Mouse (Mus musculus) c-Kit-positive CD71-negative TER-119-negative erythroid progenitor cells, embryonic 14.5 days (primary cell): Measurements from ENCODE around the gene Cd59b.

Source experiments
- DNase-seq: peaks from one replicate; pipeline ENCODE4 v3.0.0-alpha.2; 2013; ENCODE audit warnings: low read depth

Cd59b gene

DNA sequence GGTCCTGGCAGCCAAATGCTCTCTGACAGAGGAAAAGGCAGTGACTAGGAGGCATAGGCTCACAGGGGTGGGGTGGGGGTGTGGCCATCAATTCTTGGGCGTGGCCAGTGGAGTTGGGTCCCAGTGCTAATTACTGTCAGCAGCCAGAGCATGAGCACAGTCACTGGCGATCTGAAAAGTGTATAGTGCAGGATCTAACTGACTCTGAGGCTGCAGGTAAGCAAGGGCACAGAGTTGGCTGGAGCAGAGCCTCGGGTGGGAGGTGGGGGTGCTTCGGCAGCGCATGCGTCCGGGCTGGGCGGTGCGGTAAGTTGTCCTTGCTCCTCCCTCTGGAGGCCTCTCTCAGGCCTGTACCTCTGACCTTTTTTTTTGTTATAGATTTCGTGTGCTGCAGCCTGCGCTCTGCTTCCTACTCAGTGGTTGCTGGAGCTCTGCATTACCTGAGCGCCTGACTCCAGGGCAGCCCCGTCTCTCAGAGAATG, at the start of gene Cd59b:
TSS of gene Cd59b (plus strand) at position 146 of the 482 bp plus-strand sequence.
- peak; percentile 32 for DNase-seq

DNA sequence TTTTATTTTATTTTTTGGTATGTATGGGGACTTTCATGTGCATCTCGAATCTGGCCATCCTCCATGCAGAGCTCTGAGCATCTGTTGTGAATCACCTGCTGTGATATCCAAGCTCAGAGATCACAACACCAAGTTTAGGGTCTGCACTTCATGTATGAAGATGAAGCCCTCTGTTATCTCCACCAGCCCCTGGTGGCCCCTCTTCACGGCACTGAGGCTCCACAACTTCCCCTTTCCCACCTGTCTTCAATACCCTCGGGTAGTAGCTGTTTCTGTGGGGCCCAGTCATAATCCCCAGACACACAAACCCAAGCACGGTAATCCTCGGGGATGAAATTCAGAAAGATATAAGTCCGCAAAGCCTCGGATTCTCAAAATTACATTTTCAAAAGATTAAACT, 46.6 kb upstream of the Cd59b start:
- DNase-seq = no peak

DNA sequence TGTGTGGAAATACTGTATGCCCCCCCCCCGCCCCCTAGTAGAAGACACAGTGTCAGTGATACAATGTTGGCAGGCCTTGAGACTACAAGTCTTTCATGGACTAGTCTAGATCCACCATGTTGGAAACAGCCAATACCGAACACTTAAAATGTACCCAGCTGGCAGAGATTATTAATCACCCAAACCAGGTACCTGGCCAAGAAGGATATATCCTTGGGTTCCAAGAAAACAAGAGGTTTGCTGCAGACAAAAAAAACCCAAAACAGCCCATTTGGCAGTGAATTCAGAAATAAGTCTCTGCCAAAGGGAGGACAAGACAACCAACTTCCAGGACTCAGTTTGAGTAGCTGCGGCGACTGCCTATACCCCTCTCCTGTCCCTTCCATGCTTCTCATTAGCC, 45.0 kb upstream of the Cd59b start:
- no peak for DNase-seq

DNA sequence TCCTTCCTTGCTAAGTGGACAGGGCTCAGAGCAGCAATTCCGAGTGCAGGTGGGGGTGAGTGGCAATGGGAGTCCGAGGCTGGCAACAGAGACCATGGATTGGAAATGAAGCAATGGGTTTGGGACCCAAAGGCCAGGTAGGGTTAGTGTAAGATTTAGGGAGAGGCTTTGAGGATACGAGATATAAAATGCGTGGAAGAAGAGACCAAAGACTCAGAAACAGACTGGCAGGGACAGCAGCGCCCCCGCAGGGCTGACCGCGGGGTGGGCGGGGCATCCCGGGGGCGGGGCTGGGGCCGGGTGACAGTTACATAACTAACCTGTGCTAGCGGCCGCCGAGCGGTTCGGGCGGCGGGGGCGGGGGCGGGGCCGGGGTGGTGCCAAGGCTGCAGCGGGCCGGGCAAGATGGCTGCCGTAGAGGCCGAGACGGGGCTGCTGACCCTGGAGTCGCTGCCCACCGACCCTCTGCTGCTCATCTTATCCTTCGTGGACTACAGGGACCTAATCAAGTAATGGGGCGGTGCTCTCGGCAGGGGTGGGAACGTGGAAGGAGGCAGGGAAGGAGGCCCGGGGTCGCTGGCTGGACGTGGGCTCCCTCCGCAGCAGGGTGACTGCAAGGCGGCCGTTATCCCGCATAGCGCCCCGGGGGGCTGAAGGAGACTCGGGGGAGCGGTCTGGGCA, 42.1 kb upstream of the Cd59b start, which contains the start of gene Fbxo3:
TSS of gene Fbxo3 (plus strand) at position 264 of the 681 bp plus-strand sequence.
- DNase-seq = peak; percentile 69

DNA sequence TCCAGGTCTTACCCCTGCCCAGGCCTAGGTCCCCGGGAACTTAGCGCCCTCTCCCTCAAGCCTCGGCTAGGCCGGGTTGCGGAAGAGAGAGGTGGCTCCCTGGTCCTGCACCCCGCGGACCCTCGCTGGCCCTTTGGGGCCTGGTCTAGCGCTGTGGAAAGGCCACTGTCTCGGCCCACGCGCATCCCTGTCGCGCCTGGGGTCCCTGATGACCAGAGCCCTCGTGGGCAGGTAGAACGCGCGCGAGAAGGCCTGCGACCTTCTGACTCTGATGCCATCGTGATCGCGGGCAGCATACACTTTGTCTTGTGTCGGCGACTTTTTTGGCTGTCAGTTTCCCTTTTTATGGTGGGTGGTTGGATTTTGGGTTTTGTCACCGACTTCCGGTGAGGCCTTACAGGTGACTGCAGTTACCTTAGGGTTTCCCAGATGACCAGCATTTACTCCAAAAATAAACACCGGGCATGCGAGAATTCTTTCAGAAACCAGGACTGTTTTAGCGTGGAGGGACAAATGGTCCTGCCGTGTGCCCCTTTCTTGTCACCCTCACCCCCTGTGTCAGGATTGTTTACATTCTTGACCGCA, 41.4 kb upstream of the Cd59b start, which contains the start of gene 4931422A03Rik:
TSS of gene 4931422A03Rik (minus strand) at position 223 of the 585 bp plus-strand sequence.
- no peak for DNase-seq

DNA sequence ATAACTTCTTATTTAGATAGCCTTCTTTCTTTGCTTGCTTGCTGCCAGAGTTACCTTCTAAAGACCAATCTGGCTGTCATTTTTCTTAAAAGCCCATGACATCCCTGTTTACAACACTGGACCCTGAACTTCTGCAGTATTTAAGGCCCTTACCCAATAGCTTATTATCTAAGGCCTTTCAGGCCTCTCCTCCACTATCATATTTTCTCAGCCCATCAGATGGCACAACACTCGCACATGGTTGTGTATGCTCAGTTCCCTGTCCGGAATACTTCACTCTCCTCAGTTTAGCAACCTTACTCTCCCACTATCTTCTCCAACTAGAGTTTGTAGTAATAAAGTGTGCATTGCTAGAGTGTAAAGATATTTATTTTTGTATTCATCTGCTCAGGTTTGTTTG, 40.6 kb upstream of the Cd59b start:
- no peak for DNase-seq

DNA sequence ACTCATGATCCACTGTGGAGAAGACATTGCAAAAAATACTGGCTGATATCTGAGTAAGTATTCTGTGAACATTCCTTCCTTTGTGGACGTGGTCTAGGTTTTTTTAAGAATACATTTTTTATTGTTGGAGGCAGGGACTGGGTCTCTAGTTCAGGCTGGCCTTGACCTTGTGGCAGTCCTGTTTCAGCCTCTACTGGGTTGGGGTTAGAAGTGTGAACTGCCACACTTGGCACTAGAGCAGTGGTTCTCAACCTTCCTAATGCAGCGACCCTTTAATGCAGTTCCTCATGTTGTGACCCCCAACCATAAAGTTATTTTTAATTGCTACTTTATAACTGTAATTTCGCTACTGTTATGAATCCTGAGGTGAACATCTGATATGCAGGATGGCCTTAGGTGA, 39.3 kb upstream of the Cd59b start:
- no peak for DNase-seq

DNA sequence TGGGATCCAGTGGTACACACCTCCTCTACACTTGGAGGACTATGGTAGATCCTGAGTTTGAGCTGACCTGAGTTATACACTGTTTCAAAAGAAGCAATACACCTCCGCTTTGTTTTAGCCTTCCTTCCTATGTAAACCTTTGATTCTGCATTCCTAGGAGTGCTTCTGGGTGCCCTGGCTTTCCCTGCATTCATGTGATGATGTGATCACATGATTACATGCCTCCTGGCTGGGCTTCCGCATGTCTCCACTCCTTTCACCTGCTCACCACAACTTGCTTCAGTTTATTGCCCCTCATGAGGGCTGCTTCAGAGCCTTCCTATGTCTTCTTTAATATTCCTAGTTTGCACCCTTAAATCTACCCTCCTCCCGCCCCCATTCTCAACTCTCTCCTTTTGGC, 37.6 kb upstream of the Cd59b start:
- DNase-seq = no peak

DNA sequence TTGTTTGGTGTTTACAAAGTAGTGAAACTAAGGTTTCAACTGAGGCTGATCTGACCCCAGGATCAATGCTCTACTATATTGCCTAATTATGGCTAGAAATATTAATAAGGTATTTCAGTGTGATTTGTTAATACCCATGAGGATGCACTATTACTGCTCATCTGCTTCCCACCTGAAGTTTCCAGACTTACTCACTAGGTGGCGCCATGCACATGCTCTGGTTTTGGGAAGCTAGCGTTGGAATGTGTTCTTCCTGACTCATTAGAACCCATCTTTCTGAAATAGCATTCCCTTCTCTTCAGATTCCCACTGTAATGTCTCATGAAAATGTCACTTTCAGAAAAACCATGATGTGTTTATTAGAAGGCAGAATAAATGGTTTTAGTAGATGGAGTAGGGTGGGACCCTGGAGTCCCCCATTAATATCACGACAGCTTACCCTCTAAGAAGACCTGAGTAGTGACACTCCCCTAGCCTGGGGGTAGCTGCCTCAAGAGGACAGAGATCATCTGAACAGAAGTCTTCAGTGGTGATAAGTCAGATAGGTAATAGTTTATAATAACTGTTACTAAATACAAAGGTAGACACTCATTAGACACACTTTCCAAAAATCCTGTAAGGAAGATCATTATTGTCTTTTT, 34.7 kb upstream of the Cd59b start:
- peak; percentile 61 for DNase-seq

DNA sequence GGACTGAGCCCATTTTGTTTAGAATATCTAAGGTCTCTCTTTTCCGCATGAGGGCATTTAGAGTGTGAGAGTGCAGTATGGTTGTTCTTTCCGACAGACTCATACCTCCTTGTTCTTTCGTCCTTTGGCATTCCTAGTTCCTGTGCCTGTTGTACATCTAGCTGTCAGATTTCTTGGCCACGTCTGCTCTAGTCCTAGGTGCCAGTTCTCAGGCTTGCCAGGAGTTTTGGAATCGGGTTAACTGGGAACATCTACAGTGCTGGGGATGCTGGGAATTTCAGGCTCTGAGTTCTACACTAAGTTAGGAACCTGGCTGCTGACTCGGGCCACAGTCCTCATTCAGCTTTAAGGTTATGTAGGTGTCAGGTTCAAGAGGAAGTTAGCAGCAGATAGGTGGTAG, 34.1 kb upstream of the Cd59b start:
- DNase-seq = no peak

DNA sequence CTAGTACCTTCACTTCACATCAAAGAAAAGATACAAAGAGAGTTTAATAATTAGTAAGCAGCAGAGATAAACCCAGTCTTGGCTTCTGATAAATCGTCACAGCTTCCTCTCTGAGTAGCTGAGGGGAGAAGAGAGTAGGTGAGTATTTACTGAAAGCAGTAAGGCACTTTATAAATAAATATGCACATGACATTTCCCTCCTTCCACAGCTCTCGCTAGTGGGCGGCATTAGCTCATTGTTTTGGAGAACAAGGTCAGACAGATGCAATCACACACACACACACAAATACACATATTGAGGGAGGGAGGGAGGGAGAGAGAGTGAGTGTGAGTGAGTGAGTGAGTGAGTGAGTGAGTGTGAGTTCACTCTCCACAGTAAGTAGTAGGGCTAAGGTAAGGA, 33.3 kb upstream of the Cd59b start:
- no peak for DNase-seq

DNA sequence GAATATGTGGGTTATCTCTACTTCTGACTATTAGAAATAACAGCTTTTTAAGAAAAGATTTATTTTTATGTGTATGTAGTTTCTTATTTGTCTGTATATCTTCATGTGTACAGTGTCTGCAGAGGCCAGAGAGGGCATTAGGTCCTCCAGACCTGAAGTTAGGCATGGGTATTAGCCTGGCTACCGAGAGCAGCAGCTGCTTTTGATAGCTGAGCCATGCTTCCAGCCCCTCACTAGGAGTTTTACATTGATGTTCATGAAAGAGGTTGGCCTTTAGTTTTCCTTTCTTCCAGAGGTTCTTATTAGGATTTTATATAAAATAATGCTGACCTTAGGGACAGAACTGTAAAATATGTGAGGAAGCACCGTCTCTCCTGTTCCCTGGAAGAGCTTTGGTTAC, 31.4 kb upstream of the Cd59b start:
- DNase-seq = no peak

DNA sequence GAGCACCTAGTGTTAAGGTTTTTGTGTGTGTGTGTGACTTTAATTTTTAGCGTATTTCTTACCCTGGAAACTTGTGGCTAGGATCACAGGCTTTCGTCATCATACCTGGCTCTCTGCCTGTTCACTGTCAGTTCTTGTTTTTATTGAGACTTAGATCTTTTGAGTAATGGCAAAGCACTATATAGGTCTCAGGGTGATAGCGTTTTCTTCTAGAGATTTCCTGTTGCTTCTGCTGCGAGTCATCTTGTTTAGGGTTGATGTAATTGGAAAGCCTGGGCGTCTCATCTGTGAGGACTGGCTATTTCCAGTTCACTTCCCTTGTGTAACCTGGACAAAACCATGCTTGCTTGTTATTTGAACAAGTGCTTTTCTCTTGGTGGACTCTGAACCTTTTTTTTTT, 28.0 kb upstream of the Cd59b start:
- DNase-seq = no peak

DNA sequence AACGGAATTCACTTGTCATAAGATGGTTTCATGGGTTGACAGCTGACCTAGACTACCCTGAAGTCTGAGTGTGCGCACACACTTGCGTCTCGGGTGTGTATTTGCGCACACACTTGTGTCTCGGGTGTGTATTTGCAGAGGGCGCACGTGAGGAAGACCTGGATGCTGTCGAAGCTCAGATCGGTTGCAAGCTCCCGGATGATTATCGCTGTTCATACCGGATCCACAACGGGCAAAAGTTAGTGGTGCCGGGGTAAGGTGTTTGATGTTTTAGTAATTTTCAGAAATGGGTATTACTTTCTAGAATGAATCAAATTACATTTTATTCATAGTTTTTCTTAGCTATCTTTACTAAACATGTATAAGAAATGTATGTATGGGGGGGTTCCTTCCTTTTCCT, 26.9 kb upstream of the Cd59b start:
- no peak for DNase-seq

DNA sequence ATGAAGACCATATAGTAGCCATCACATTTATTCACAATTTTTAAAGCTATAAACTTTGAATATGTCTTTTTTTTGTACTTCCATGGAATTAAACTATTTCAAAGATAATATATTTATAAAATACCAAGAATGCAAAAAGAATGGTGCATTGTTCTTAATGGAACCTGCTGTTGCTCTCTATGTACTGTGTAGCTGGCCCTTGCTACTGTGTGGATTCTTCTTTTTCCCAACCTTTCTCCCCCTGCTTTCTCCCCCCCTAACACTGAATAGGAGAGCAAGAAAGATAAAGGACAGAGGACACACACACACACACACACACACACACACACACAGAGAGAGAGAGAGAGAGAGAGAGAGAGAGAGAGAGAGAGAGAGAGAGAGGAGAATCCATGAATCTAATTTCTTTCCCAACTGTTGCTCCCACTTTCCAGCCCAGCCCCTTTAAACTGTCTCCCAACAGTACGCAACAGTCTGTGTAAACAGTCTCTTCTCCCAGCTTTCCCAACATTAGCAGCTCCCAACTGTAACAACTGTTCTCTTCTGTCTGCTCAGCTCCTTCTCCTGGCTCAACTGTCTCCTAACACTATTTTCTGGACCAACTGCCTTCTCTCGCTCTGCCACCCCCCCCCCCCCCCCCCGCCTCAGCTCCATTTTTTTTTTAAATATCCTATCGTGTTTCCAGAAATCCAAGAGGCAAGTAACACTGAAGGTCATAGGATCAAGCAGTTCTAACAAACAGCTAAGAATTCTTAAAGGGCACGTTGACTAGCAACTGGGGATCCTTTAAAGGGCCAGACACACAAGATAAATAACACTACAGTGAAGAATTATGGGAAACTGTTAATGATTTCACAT, 25.8 kb upstream of the Cd59b start:
- DNase-seq = no peak

DNA sequence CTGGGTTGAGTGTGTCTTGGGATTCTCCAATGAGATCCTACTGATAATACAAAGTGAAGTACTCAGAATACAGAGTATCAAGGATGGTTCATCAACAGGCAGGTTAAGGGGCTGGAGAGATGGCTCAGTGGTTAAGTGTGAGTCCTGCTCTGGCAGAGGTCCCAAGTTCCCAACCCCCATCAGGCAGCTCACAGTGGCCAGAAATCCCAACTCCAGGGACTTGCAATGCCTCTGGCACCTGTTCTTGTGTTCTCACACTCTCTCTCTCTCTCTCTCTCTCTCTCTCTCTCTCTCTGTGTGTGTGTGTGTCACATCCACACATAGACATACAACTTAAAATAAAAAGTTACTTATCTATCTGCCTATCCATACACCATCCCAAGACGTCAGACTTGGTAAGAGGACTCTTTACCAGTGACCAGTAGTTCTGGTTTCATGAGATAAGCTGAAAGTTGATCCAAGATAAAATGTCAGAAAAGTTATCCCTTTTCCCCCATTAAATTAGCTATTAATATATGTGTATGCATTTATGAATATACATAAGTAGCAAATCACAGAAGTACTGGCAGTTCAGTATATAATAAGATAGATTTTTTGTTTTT, 25.1 kb upstream of the Cd59b start:
- no peak for DNase-seq

DNA sequence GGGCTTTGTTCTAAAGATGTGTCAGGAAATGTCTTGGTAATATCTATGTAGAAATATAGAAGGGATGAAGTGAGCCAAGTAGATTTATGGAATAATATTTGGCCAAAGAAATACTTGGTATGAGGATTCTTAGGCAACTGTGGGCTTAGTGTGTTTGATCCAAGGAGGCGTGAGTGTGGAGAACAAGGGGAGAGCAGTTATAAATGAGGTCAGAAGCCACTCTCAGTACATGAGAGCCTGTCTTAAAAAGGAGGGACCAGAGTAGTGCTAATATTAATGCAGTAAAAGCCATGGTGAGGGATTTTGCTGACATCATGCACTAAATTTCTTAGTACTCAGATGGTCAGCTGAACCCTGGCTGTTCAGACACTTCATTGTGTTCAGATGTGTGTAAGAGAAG, 11.3 kb upstream of the Cd59b start:
- DNase-seq = no peak

DNA sequence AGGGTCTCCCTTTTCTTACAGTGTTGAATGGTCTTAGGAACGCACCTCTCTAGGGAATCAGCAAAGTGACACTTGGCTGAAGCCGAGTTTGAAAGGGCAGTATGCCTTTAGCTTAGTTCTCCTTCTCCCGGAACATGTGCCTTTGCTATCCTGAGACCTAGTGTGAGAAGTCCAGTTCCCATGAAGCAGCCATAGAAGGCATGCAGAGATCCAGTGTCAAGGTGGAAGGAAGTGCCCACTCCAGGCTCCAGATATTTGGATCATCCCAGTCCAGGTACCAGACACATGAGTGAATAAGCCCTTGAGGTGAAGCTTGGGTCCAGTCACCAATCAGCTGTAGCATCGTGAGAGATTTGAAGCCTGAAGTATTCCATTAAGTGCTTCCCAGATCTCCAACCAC, 10.7 kb upstream of the Cd59b start:
- DNase-seq = no peak

DNA sequence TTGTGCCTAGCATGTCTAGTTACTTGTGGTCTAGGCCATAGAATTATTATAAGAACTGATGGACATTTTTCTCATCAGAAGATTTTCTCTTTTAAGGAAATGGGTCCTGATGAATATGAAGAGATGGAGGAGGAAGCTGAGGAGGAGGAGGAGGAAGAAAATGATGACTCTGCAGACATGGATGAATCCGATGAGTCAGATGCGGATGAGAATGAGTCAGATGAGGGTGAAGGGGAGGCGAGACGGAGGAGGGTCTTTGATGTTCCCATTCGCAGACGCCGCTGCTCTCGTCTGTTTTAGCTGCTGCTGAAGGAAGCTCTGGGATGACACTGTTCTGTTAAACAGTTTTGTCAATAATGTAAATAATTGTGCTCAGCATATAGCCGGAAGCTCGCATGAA, 9.9 kb upstream of the Cd59b start:
- DNase-seq = no peak

DNA sequence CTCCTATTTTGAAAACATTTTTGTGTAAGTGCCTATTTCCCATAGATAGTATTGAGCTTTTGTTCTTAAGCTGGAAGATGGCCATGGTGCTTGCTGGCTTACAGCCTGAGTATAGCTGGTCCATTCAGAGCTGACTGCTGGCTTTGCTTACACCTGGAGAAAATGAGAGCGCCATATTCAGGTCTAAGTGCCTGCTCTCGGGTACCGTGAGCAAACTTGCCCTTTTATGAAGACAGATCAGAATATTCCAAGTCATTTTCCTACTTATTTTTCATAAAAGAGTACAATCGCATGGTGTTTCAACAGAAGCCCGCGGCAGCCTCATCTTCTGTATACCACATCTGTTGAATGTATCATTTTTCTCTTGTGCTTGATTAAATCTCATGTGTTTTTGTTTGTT, 8.7 kb upstream of the Cd59b start:
- DNase-seq = no peak

DNA sequence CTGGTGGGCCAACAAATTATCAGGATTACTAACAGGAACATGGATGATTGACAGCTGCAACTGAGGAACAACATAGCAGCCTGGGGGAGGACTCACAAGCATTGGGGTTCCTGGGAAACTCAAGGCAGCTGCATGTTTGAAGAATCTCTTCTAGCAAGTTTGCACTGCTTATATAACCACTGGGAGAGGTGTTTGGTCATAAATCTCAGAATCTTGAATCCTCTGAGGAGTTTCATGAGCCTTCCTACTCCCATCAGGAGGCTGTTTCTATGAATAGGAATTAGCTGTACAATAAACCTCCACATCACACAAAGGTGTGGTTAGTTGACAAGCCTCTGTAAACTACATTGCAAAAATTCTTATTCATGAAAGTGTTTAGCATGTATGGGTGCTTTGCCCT, 7.0 kb upstream of the Cd59b start:
- no peak for DNase-seq

DNA sequence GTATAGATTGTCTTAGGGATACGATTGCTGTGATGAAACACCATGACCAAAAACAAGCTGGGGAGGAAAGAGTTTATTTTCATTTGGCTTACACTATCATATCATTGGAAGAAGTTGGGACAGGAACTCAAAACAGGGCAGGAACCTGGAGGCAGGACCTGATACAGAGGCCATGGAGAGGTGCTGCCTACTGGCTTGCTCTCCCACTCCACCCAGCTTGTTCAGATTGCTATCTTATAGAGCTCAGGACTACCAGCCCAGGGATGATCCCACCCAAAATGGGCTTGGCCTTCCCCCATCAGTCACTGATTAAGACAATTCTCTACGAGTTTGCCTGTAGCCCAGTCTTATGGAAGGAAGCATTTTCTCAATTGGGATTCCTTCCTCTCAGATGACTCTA, 5.5 kb upstream of the Cd59b start:
- no peak for DNase-seq
